Mouse (Mus musculus): ENCODE data around the gene Sp100. TPM values are rescaled to one million over a fixed set of nuclear protein-coding genes. Genes with fewer than 3 reads are reported as not detected.

Gene Sp100
- polyA plus RNA-seq, 1 experiment from 2014 or later, result 0.99 TPM

DNA sequence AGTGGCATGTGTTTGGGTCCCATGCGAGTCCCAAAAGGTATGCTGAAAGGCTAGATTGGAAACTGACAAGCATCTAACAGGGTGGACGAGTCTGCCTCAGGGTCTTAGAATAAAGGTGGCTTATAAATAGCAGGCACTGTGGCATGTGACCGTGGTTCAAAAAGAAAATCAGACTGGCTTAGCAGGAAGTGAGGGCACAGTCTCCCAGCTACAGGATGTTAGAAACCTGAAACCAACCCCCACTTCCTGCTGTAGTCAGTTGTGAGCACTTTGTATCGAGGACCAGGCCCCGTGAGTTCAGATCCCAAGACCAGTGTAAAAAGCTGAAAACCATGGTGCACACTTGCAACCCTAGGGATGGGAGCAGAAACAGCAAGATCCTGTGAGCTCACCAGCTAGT, 37.6 kb downstream of the Sp100 start:
- 39% methylated on average over 5 of the region's 5 CpGs for WGBS (ENCODE audit: insufficient replicate concordance)
- no peak overlapping the region for H3K4me2 ChIP-seq
- no peak for ATAC-seq (replicated peaks; ENCODE audit: insufficient number of reproducible peaks, low FRiP score, low TSS enrichment)
- H3K9ac ChIP-seq (ENCODE audit: low read depth, low read length), result no peak overlapping the region
- no peaks in the 10 kb centered on the region for H3K36me3 ChIP-seq (ENCODE audit: control insufficient read depth, insufficient read depth, low read length)
- H3K9me3 ChIP-seq (replicated peaks; ENCODE audit: control insufficient read depth, low read length), result no peaks in the 10 kb centered on the region
- H3K27me3 ChIP-seq (ENCODE audit: control insufficient read depth, insufficient read depth, low read length), result no peaks in the 10 kb centered on the region
- H3K4me3 ChIP-seq (ENCODE audit: low read depth, low read length), result no peak overlapping the region
- no peaks in the 10 kb centered on the region; the same call in 1 of the 2 replicates for H3K4me1 ChIP-seq (ENCODE audit: control insufficient read depth, insufficient read depth, low read length)
- no peak overlapping the region for H3K27ac ChIP-seq (ENCODE audit: low read depth, low read length)

DNA sequence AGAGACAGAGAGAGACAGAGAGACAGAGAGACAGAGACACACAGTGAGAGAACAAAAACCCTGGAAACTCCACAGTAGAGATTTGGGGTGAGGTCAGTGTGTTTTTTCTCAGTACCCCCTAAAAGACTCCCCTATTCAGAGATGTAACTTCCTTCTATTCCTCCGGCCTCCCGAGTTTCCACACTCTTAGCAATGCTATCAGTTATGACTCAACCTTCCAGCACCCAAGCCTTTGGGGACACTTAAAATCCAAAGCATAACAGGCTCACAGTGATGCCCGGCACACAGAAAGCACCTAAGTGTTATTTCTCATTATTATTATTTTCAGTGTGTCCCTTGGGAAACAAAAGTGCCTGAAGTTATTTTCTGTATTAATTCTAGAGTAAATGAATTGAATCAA, 40.8 kb downstream of the Sp100 start:
- Histone ChIP-seq H3K36me3 (ENCODE audit: control insufficient read depth, insufficient read depth, low read length) (no peaks in the 10 kb centered on the region), H3K4me2 (no peak overlapping the region), H3K27me3 (ENCODE audit: control insufficient read depth, insufficient read depth, low read length) (no peaks in the 10 kb centered on the region), H3K4me3 (ENCODE audit: low read depth, low read length) (no peak overlapping the region), H3K27ac (ENCODE audit: low read depth, low read length) (no peak overlapping the region), H3K4me1 (ENCODE audit: control insufficient read depth, insufficient read depth, low read length) (no peaks in the 10 kb centered on the region; the same call in 1 of the 2 replicates), H3K9me3 (replicated peaks; ENCODE audit: control insufficient read depth, low read length) (no peaks in the 10 kb centered on the region), H3K9ac (ENCODE audit: low read depth, low read length) (no peak overlapping the region)
- no peak for ATAC-seq (replicated peaks; ENCODE audit: insufficient number of reproducible peaks, low FRiP score, low TSS enrichment)
- WGBS (ENCODE audit: insufficient replicate concordance), result 69% methylated on average over 3 of the region's 3 CpGs

DNA sequence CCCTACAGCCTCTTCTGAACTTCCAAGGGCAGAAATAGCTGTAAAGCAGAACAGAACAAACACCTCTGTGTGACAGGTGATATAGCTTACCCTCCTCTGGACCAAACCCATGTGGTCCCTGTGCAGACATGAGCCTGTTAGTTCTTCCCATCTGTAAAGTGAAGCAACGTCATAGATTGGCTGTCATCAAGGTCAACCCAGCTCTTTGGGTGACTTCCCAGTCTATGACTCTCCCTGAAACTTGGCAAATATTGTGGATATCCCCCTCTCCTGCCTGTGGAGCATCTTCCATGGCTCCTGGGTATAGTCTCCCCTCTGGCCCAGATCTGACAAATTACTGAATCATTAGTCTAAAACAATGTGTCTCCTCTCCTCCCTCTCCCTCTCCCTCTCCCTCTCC, 42.5 kb downstream of the Sp100 start:
- no peak for ATAC-seq (replicated peaks; ENCODE audit: insufficient number of reproducible peaks, low FRiP score, low TSS enrichment)
- Histone ChIP-seq H3K4me1 (ENCODE audit: control insufficient read depth, insufficient read depth, low read length) (no peaks in the 10 kb centered on the region; the same call in 1 of the 2 replicates), H3K36me3 (ENCODE audit: control insufficient read depth, insufficient read depth, low read length) (no peaks in the 10 kb centered on the region), H3K9me3 (replicated peaks; ENCODE audit: control insufficient read depth, low read length) (no peaks in the 10 kb centered on the region), H3K4me2 (no peak overlapping the region), H3K4me3 (ENCODE audit: low read depth, low read length) (no peak overlapping the region), H3K27me3 (ENCODE audit: control insufficient read depth, insufficient read depth, low read length) (no peaks in the 10 kb centered on the region), H3K27ac (ENCODE audit: low read depth, low read length) (no peak overlapping the region), H3K9ac (ENCODE audit: low read depth, low read length) (no peak overlapping the region)
- 67% methylated on average over 1 of the region's 1 CpGs for WGBS (ENCODE audit: insufficient replicate concordance)

GRCm38 (mm10) chr1:85693280-85693679, 43.5 kb downstream of the Sp100 start:
- no peaks in the 10 kb centered on the region for H3K4me1 ChIP-seq (ENCODE audit: control insufficient read depth, insufficient read depth, low read length)
- no peaks in the 10 kb centered on the region for H3K36me3 ChIP-seq (ENCODE audit: control insufficient read depth, insufficient read depth, low read length)
- 63% methylated on average over 3 of the region's 3 CpGs for WGBS (ENCODE audit: insufficient replicate concordance)
- no peak overlapping the region for H3K4me2 ChIP-seq
- H3K27ac ChIP-seq (ENCODE audit: low read depth, low read length), result 0 out of 2 replicates have a peak overlapping the region, but pooled peaks have one; percentile 29
- H3K9ac ChIP-seq (ENCODE audit: low read depth, low read length), result no peak overlapping the region
- no peaks in the 10 kb centered on the region for H3K27me3 ChIP-seq (ENCODE audit: control insufficient read depth, insufficient read depth, low read length)
- no peak for ATAC-seq (replicated peaks; ENCODE audit: insufficient number of reproducible peaks, low FRiP score, low TSS enrichment)
- H3K9me3 ChIP-seq (replicated peaks; ENCODE audit: control insufficient read depth, low read length), result no peaks in the 10 kb centered on the region
- no peak overlapping the region for H3K4me3 ChIP-seq (ENCODE audit: low read depth, low read length)

- Histone ChIP-seq H3K36me3 (ENCODE audit: control insufficient read depth, insufficient read depth, low read length) (no peaks in the 10 kb centered on the region), H3K4me1 (ENCODE audit: control insufficient read depth, insufficient read depth, low read length) (no peaks in the 10 kb centered on the region), H3K4me3 (ENCODE audit: low read depth, low read length) (no peak overlapping the region), H3K9me3 (replicated peaks; ENCODE audit: control insufficient read depth, low read length) (no peaks in the 10 kb centered on the region), H3K4me2 (no peak overlapping the region), H3K9ac (ENCODE audit: low read depth, low read length) (no peak overlapping the region), H3K27me3 (ENCODE audit: control insufficient read depth, insufficient read depth, low read length) (no peaks in the 10 kb centered on the region), H3K27ac (ENCODE audit: low read depth, low read length) (no peak overlapping the region)
- 70% methylated on average over 3 of the region's 3 CpGs for WGBS (ENCODE audit: insufficient replicate concordance)
- no peak for ATAC-seq (replicated peaks; ENCODE audit: insufficient number of reproducible peaks, low FRiP score, low TSS enrichment)
Observed at GRCm38 (mm10) chr1:85695646-85696045, 45.9 kb downstream of the Sp100 start.

DNA sequence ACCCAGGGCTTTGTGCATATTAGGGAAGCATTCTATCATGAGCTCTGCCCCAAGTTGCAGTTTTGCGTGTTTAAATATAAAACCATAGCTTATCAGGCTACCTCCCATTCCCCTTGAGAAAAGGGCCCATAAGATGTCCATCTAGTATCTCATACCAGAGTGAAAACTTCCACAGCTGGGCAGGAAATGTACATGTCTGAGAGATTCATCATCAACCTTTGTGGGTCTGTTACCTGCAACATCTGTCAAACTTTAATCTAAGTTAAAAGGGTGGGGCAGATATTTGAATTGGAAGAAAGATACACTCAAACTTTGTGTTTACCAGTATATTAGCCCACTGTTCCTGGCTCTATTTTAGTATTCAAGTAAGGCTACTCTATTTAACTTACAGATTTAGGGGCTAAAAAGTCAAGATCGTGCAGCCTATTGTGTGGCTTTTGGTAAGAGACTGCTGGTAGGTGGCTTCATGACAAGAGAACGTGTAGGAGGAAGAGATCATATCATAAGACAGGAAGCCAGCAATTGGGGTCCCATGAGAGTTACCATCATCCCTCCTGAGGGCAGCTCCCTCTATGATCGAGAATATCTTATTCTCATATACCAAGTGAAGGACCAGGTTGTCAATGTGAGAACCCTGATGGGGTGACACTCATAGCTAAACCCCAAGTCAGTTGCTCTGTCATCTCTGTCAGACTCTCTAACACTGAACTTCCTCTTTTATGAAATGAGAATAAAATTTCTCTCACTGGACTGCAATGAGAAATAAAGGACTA, 48.1 kb downstream of the Sp100 start:
- Histone ChIP-seq H3K36me3 (ENCODE audit: control insufficient read depth, insufficient read depth, low read length) (no peaks in the 10 kb centered on the region), H3K27me3 (ENCODE audit: control insufficient read depth, insufficient read depth, low read length) (no peaks in the 10 kb centered on the region), H3K27ac (ENCODE audit: low read depth, low read length) (no peak overlapping the region), H3K4me1 (ENCODE audit: control insufficient read depth, insufficient read depth, low read length) (no peaks in the 10 kb centered on the region), H3K4me2 (no peak overlapping the region), H3K9ac (ENCODE audit: low read depth, low read length) (no peak overlapping the region), H3K4me3 (ENCODE audit: low read depth, low read length) (no peak overlapping the region), H3K9me3 (replicated peaks; ENCODE audit: control insufficient read depth, low read length) (no peaks in the 10 kb centered on the region)
- ATAC-seq (replicated peaks; ENCODE audit: insufficient number of reproducible peaks, low FRiP score, low TSS enrichment), result no peak
- 69% methylated on average over 4 of the region's 4 CpGs for WGBS (ENCODE audit: insufficient replicate concordance)

DNA sequence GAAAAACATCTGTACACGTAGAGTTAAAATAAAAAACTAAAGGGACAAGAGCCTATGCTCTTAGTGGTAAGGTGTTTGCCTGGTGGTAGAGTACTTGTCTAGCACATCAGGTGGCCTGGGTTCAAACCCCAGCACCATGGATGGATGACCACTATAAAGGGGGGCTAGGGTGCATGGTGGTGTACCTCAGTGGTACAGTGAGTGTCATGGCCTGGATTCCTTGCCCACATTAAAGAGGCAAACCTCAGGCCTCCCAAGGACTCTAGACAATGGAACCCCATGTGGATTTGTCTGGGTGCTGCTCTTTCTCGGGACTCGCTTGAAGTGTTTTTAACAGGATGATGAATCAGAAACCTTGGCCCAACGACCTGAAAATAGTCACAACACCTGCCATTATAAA, 52.7 kb downstream of the Sp100 start:
- H3K4me1 ChIP-seq (ENCODE audit: control insufficient read depth, insufficient read depth, low read length), result no peaks in the 10 kb centered on the region
- H3K9me3 ChIP-seq (replicated peaks; ENCODE audit: control insufficient read depth, low read length), result no peaks in the 10 kb centered on the region
- ATAC-seq (replicated peaks; ENCODE audit: insufficient number of reproducible peaks, low FRiP score, low TSS enrichment), result no peak
- H3K4me2 ChIP-seq, result no peak overlapping the region
- H3K36me3 ChIP-seq (ENCODE audit: control insufficient read depth, insufficient read depth, low read length), result no peaks in the 10 kb centered on the region
- H3K27ac ChIP-seq (ENCODE audit: low read depth, low read length), result no peak overlapping the region
- 78% methylated on average over 4 of the region's 4 CpGs for WGBS (ENCODE audit: insufficient replicate concordance)
- H3K9ac ChIP-seq (ENCODE audit: low read depth, low read length), result no peak overlapping the region
- H3K27me3 ChIP-seq (ENCODE audit: control insufficient read depth, insufficient read depth, low read length), result no peaks in the 10 kb centered on the region
- H3K4me3 ChIP-seq (ENCODE audit: low read depth, low read length), result no peak overlapping the region

DNA sequence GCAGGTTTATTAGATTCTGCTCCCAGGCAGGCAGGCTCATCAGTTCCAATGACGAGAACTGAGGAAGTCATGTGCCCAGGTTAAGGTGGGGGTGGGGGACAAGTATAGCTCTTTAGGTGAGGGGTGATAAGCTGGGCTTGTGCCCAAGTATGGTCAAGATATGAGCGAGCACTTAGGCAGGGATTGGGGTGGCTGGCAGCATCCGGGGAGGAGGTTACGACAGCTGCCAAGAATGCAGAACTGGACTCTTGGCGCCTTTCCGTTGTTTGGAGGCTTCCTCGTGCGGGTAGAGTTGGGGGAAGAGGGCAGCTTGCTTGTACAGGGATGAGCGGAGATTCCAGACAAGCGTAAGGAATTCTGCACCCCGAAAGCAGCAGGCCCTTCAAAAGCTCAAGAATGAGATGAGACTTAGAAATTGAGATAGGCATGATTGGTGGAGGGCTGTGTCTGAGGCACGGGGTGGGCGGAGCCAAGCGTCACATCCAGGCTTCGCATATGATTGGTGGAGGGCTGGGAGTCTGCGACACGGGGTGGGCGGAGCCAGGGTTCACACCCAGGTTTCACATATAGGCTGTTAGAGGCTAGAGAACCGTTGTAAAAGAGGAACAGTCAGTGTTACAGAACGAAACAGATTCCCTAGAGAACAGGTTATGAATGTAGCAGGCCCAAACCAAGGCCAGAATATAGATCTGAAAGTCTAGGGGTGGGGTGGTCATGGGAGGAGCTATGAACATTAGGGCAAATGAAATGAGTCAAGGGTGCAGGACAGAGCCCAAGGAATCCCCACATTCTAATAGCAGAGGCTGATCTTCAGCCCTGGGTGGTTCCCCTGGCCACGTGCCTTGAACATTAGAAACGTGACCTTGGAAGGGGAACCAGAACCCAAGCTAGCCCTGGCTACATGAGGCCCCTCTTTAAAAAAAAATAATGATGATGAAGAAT, 53.7 kb downstream of the Sp100 start:
- Histone ChIP-seq H3K27me3 (ENCODE audit: control insufficient read depth, insufficient read depth, low read length) (no peaks in the 10 kb centered on the region), H3K9ac (ENCODE audit: low read depth, low read length) (peak overlapping the region; percentile 61), H3K4me1 (ENCODE audit: control insufficient read depth, insufficient read depth, low read length) (no peaks in the 10 kb centered on the region), H3K36me3 (ENCODE audit: control insufficient read depth, insufficient read depth, low read length) (no peaks in the 10 kb centered on the region), H3K4me3 (ENCODE audit: low read depth, low read length) (peak overlapping the region; percentile 33), H3K4me2 (peak overlapping the region; percentile 59), H3K9me3 (replicated peaks; ENCODE audit: control insufficient read depth, low read length) (no peaks in the 10 kb centered on the region), H3K27ac (ENCODE audit: low read depth, low read length) (peak overlapping the region; percentile 92)
- WGBS (ENCODE audit: insufficient replicate concordance), result 11% methylated on average over 22 of the region's 22 CpGs
- peak; percentile 95 for ATAC-seq (replicated peaks; ENCODE audit: insufficient number of reproducible peaks, low FRiP score, low TSS enrichment)
